8 mouse cellular contexts compared by ENCODE assay signal in genomic region chr17:8524387-8525165, GRCm38 (mm10). TPM values are rescaled to one million over a fixed set of nuclear protein-coding genes. Genes with fewer than 3 reads are reported as not detected.
DNase-seq lines count a peak whose midpoint lies in the region; ATAC-seq and TF ChIP-seq lines count a peak whose summit lies in the region.

No protein-coding gene starts in this region.

- 1% methylated on average over 39 of the region's 45 CpGs for WGBS in forebrain, embryonic 14.5 days
- WGBS in heart, postnatal 0 days, result under 1% methylated on average over 44 of the region's 45 CpGs
- WGBS in liver, embryonic 16.5 days (ENCODE audit: insufficient replicate concordance), result under 1% methylated on average over 41 of the region's 45 CpGs

- ATAC-seq in cerebellum, adult (ENCODE audit: insufficient number of reproducible peaks, low FRiP score, low TSS enrichment), result peak; percentile 59
- ATAC-seq in forebrain, embryonic 14.5 days, result peak; percentile 91
- peak; percentile 90 for ATAC-seq in heart, postnatal 0 days (ENCODE audit: insufficient read depth, low read depth)
- no peak for ATAC-seq in liver, embryonic 16.5 days (ENCODE audit: low read depth)

- H3K4me1 ChIP-seq in CH12.LX (ENCODE audit: control insufficient read depth in 1 of 2, insufficient read depth in 2 of 2), result peaks cover 5 to 8% of the 10 kb centered on the region in 2 experiments
- H3K4me1 ChIP-seq in forebrain, embryonic 14.5 days (ENCODE audit: control insufficient read depth, insufficient read depth, low read length), result peaks cover 11% of the 10 kb centered on the region
- peaks cover 16% of the 10 kb centered on the region for H3K4me1 ChIP-seq in heart, postnatal 0 days (ENCODE audit: control insufficient read depth, insufficient read depth)
- no peaks in the 10 kb centered on the region for H3K4me1 ChIP-seq in liver, embryonic 16.5 days (ENCODE audit: control insufficient read depth, low read depth, low read length)

- no peaks in the 10 kb centered on the region for H3K36me3 ChIP-seq in CH12.LX (replicated peaks in 1 of 2; ENCODE audit: control insufficient read depth in 1 of 2, insufficient read depth in 1 of 2, low read length in 1 of 2)
- H3K36me3 ChIP-seq in forebrain, embryonic 14.5 days (ENCODE audit: control insufficient read depth, insufficient read depth, low read length), result no peaks in the 10 kb centered on the region
- H3K36me3 ChIP-seq in heart, postnatal 0 days (replicated peaks; ENCODE audit: control insufficient read depth, insufficient read depth, low read length), result no peaks in the 10 kb centered on the region
- H3K36me3 ChIP-seq in liver, embryonic 16.5 days (ENCODE audit: control insufficient read depth, insufficient read depth), result no peaks in the 10 kb centered on the region

- TF ChIP-seq POLR2A in CH12.LX (IDR thresholded peaks at IDR 0.05; ENCODE audit: low read depth, low read length), result no peak

- peaks cover 63% of the 10 kb centered on the region for H3K27me3 ChIP-seq in CH12.LX (replicated peaks)
- peaks cover 6% of the 10 kb centered on the region for H3K27me3 ChIP-seq in forebrain, embryonic 14.5 days (replicated peaks; ENCODE audit: control insufficient read depth, insufficient read depth, low read length)
- H3K27me3 ChIP-seq in heart, postnatal 0 days (ENCODE audit: control insufficient read depth, insufficient read depth, low read length), result peaks cover 21% of the 10 kb centered on the region
- peaks cover 42% of the 10 kb centered on the region for H3K27me3 ChIP-seq in liver, embryonic 16.5 days (ENCODE audit: control insufficient read depth, insufficient read depth, low read depth, low read length)

- H3K27ac ChIP-seq in CH12.LX (ENCODE audit: insufficient read depth, low read depth), result no peak overlapping the region
- H3K27ac ChIP-seq in forebrain, embryonic 14.5 days (ENCODE audit: low read depth, low read length), result no peak overlapping the region
- H3K27ac ChIP-seq in heart, postnatal 0 days (ENCODE audit: low read depth), result peak overlapping the region; percentile 32; the same call in 1 of the 2 replicates
- H3K27ac ChIP-seq in liver, embryonic 16.5 days (ENCODE audit: low read length), result no peak overlapping the region

- TF ChIP-seq CTCF in CH12.LX (conservative IDR thresholded peaks at IDR 0.05 in 1 of 2, IDR thresholded peaks at IDR 0.05 in 1 of 2; ENCODE audit: low read depth in 2 of 2, low read length in 2 of 2), result peak in 1 of 2 experiments; percentile 46; a peak in 2 of 4 replicates
- peak; percentile 29; the same call in 1 of the 2 replicates for TF ChIP-seq CTCF in heart, postnatal 0 days (IDR thresholded peaks at IDR 0.05; ENCODE audit: low read depth)

- in situ Hi-C loops in CH12.LX (cut with MboI; ENCODE audit: low pct_ligation_motif_present, low pct_unique_long_range_greater_than_20kb, low sequenced_read_pairs), result no loop called here

- no peak for TF ChIP-seq RAD21 in CH12.LX (IDR thresholded peaks at IDR 0.05; ENCODE audit: low read depth, low read length)

- DNase-seq in CH12.LX (ENCODE audit: extremely low read depth), result no peak
- DNase-seq in forebrain, embryonic 14.5 days (ENCODE audit: low spot score), result peak; percentile 88
- DNase-seq in heart, postnatal 0 days (ENCODE audit: low spot score), result peak; percentile 85
- peak; percentile 86 to 92 for DNase-seq in kidney, postnatal 4 days
- peak; percentile 79 for DNase-seq in ovary, adult 18-20 months (ENCODE audit: low spot score)
- peak; percentile 64 for DNase-seq in urinary bladder, postnatal 14 days (ENCODE audit: low spot score)

- dilution Hi-C loops in CH12.LX (cut with MboI; ENCODE audit: extremely low pct_ligation_motif_present, extremely low pct_unique_long_range_greater_than_20kb, low sequenced_read_pairs), result no loop called here

- H3K9ac ChIP-seq in CH12.LX (ENCODE audit: insufficient read depth, low read depth), result no peak overlapping the region
- peak overlapping the region; percentile 77 for H3K9ac ChIP-seq in forebrain, embryonic 14.5 days (ENCODE audit: low read length)
- H3K9ac ChIP-seq in heart, postnatal 0 days (replicated peaks; ENCODE audit: low read depth, low read length), result peak overlapping the region; percentile 27
- no peak overlapping the region for H3K9ac ChIP-seq in liver, embryonic 16.5 days (ENCODE audit: low read depth, low read length)

- H3K79me2 ChIP-seq in CH12.LX (replicated peaks; ENCODE audit: control insufficient read depth, extremely low read depth, insufficient read depth, poor library complexity, severe bottlenecking), result no peaks in the 10 kb centered on the region

- H3K9me3 ChIP-seq in CH12.LX (replicated peaks; ENCODE audit: low read length), result no peaks in the 10 kb centered on the region
- H3K9me3 ChIP-seq in forebrain, embryonic 14.5 days (replicated peaks; ENCODE audit: control insufficient read depth, low read length), result no peaks in the 10 kb centered on the region
- H3K9me3 ChIP-seq in heart, postnatal 0 days (replicated peaks; ENCODE audit: control insufficient read depth, low read length), result no peaks in the 10 kb centered on the region
- no peaks in the 10 kb centered on the region for H3K9me3 ChIP-seq in liver, embryonic 16.5 days (replicated peaks; ENCODE audit: control insufficient read depth, low read length)

- peak overlapping the region in 1 of 3 experiments; percentile 19 for H3K4me3 ChIP-seq in CH12.LX (replicated peaks in 1 of 3; ENCODE audit: low read depth in 2 of 3, low read length in 2 of 3, poor library complexity in 1 of 3)
- H3K4me3 ChIP-seq in forebrain, embryonic 14.5 days (ENCODE audit: low read depth, low read length), result peak overlapping the region; percentile 54
- peak overlapping the region; percentile 59 for H3K4me3 ChIP-seq in heart, postnatal 0 days (ENCODE audit: low read depth, low read length)
- H3K4me3 ChIP-seq in liver, embryonic 16.5 days (ENCODE audit: low read depth, low read length), result peak overlapping the region; percentile 36

- TF ChIP-seq EP300 in CH12.LX (IDR thresholded peaks at IDR 0.05; ENCODE audit: low read length), result no peak
- TF ChIP-seq EP300 in heart, postnatal 0 days (IDR thresholded peaks at IDR 0.05; ENCODE audit: low read depth), result no peak

- H3K4me2 ChIP-seq in CH12.LX (ENCODE audit: insufficient read depth, low read depth, poor library complexity, severe bottlenecking), result peak overlapping the region; percentile 90
- peak overlapping the region; percentile 95 for H3K4me2 ChIP-seq in forebrain, embryonic 14.5 days (ENCODE audit: low read length)
- peak overlapping the region; percentile 93 for H3K4me2 ChIP-seq in heart, postnatal 0 days (ENCODE audit: low read depth, low read length)
- H3K4me2 ChIP-seq in liver, embryonic 16.5 days (ENCODE audit: low read depth, low read length), result peak overlapping the region; percentile 54

TF ChIP-seq in CH12.LX, 34 proteins besides CTCF, POLR2A, EP300 and RAD21:
- TF ChIP-seq USF1 (IDR thresholded peaks at IDR 0.05; ENCODE audit: low read depth, low read length), result no peak
- no peak for TF ChIP-seq ETS1 (conservative IDR thresholded peaks at IDR 0.05; ENCODE audit: low read depth, low read length)
- no peak for TF ChIP-seq IRF4 (IDR thresholded peaks at IDR 0.05; ENCODE audit: low read depth, low read length)
- peak; percentile 4; the same call in 1 of the 2 replicates for TF ChIP-seq BHLHE40 (IDR thresholded peaks at IDR 0.05; ENCODE audit: low read depth, low read length)
- TF ChIP-seq PAX5 (IDR thresholded peaks at IDR 0.05; ENCODE audit: low read length), result no peak
- no peak for TF ChIP-seq MYC (IDR thresholded peaks at IDR 0.05; ENCODE audit: low read depth, low read length)

RNA-seq across cellular contexts. Expression of gene Pde10a, which starts 0.6 kb away (rescaled TPM):
- total RNA-seq in CH12.LX (2012; rRNA removed) (0.04 and 0.13 TPM in 2 replicates), CH12.LX (2014; rRNA removed) (0.07 and 0.21 TPM in 2 replicates)
- 0.23 and 0.41 TPM in 2 replicates for polyA plus RNA-seq in CH12.LX (2012; ENCODE audit: insufficient read length, low read depth)
- 12.1 and 14.3 TPM in 2 replicates for polyA plus RNA-seq in forebrain, embryonic 14.5 days (2014; fragmentation: Nextera tagmentation; extraction: Ambion mirVana)
- total RNA-seq in heart, postnatal 0 days (2014; rRNA removed; ENCODE audit: low replicate concordance), result 2.2 and 3.0 TPM in 2 replicates
- polyA plus RNA-seq in heart, postnatal 0 days (2015; fragmentation: Nextera tagmentation; extraction: Ambion mirVana), result 1.3 and 1.5 TPM in 2 replicates
- polyA plus RNA-seq in liver, embryonic 16.5 days (2015; fragmentation: Nextera tagmentation; extraction: Ambion mirVana), result 0.54 and 0.89 TPM in 2 replicates

RNA-seq across cellular contexts. Expression of gene Gm17087, which starts 42.2 kb away (rescaled TPM):
- total RNA-seq in CH12.LX (2012; rRNA removed) (not detected in 2 replicates), CH12.LX (2014; rRNA removed) (not detected in 2 replicates)
- 0.85 and 1.2 TPM in 2 replicates for polyA plus RNA-seq in CH12.LX (2012; ENCODE audit: insufficient read length, low read depth)
- polyA plus RNA-seq in forebrain, embryonic 14.5 days (2014; fragmentation: Nextera tagmentation; extraction: Ambion mirVana), result not detected in 2 replicates
- total RNA-seq in heart, postnatal 0 days (2014; rRNA removed; ENCODE audit: low replicate concordance), result not detected in 2 replicates
- polyA plus RNA-seq in heart, postnatal 0 days (2015; fragmentation: Nextera tagmentation; extraction: Ambion mirVana), result not detected in 2 replicates
- polyA plus RNA-seq in liver, embryonic 16.5 days (2015; fragmentation: Nextera tagmentation; extraction: Ambion mirVana), result not detected in 2 replicates

Comparison
In these comparisons a context has a peak if more than half of its experiments do, and no peak if none do; other contexts are left out.
1. H3K9ac ChIP-seq: peak in forebrain, embryonic 14.5 days (single experiment) and heart, postnatal 0 days (single experiment); none in CH12.LX (single experiment) and liver, embryonic 16.5 days (single experiment).
2. Peak in every context shown above with its lines, with median percentiles within 50 percentile points of each other: H3K4me2 ChIP-seq.